Comparison of ENCODE assay signal across 25 mouse cellular contexts in genomic region chr3:58693331-58693730, GRCm38 (mm10). TPM values are rescaled to one million over a fixed set of nuclear protein-coding genes. Genes with fewer than 3 reads are reported as not detected.
"Had no signal": no experiment of that assay in that cellular context is flagged by ENCODE, and none has a peak within 500 bp of the region (broad histone marks: within the 10 kb centered on the region; RNA-seq: fewer than 3 reads in every experiment).

No protein-coding gene starts in this region.

- ATAC-seq: forebrain, postnatal 0 days had no signal

- H3K36me3 ChIP-seq: heart, embryonic 10.5 days; hindbrain, embryonic 13.5 days; hindbrain, embryonic 15.5 days had no signal

- H3K27ac ChIP-seq: hindbrain, postnatal 0 days had no signal

- H3K9me3 ChIP-seq: heart, embryonic 10.5 days; heart, embryonic 12.5 days; hindbrain, embryonic 13.5 days; hindbrain, embryonic 15.5 days had no signal

- H3K27me3 ChIP-seq: heart, embryonic 12.5 days had no signal

- DNase-seq: forebrain, postnatal 0 days; gastrocnemius, postnatal 14 days; gastrocnemius, postnatal 36 days; heart, adult 18-20 months; heart, postnatal 10 days; heart, postnatal 36 days; kidney, adult 18-20 months; kidney, adult 8-10 months; kidney, postnatal 10 days; kidney, postnatal 25 days; kidney, postnatal 4 days; liver had no signal

RNA-seq across cellular contexts. Expression of gene Erich6, which starts 56.3 kb away (rescaled TPM):
- total RNA-seq: gastrocnemius, adult 18-20 months; gastrocnemius, adult 8-10 months; gastrocnemius, postnatal 36 days; heart, adult 18-20 months; heart, adult 8-10 months; heart, postnatal 36 days; hematopoietic stem cell, adult 5-6 weeks; hindbrain, postnatal 0 days had no signal
- polyA plus RNA-seq: intestine, embryonic 16.5 days; kidney, embryonic 14.5 days; kidney, embryonic 16.5 days; liver, embryonic 11.5 days had no signal
